Mouse (Mus musculus) heart, adult 2 months (tissue): ENCODE measurements at regions not wholly inside any gene's neighbourhood (a gene's known extent, or its start where the extent isn't known, plus 50 kb on each side); places are given as distances from the start of the nearest gene placed in this dataset.

ENCODE experiments used
- CTCF ChIP-seq: fragments of 200-600 bp; IDR thresholded peaks from 2 replicates; pipeline ENCODE4 v1.8.1; 2022; ENCODE audit warnings: antibody characterized with exemption, mild to moderate bottlenecking, moderate library complexity
- POLR2A ChIP-seq: fragments of 200-500 bp; IDR thresholded peaks from 2 replicates; pipeline ENCODE4 v1.6.1; 2011; ENCODE audit warnings: mild to moderate bottlenecking, low read depth, low read length, control low read depth; ENCODE audit not compliant: insufficient read depth

- TF ChIP-seq CTCF (no peak), POLR2A (no peak)
Observed at GRCm38 (mm10) chr13:19449387-19449786, 53.8 kb upstream of the Stard3nl start.
